Mouse (Mus musculus) kidney, postnatal 14 days (tissue): ENCODE measurements around the gene Prdm1.

Experiments used
- DNase-seq: peaks from one replicate; pipeline ENCODE4 v3.0.0; 2022; ENCODE audit warnings: mixed read lengths

Prdm1 gene

GRCm38 (mm10) chr10:44492815-44493525 lies 35.3 kb downstream of the Prdm1 start:
- peak; percentile 47 for DNase-seq

GRCm38 (mm10) chr10:44490899-44491422 lies 37.3 kb downstream of the Prdm1 start:
- no peak for DNase-seq

- DNase-seq = peak; percentile 36
These were observed 41.2 kb downstream of the Prdm1 start for GRCm38 (mm10) chr10:44487132-44487531.

- no peak for DNase-seq
These were observed 44.2 kb downstream of the Prdm1 start for GRCm38 (mm10) chr10:44484077-44484476.

DNA sequence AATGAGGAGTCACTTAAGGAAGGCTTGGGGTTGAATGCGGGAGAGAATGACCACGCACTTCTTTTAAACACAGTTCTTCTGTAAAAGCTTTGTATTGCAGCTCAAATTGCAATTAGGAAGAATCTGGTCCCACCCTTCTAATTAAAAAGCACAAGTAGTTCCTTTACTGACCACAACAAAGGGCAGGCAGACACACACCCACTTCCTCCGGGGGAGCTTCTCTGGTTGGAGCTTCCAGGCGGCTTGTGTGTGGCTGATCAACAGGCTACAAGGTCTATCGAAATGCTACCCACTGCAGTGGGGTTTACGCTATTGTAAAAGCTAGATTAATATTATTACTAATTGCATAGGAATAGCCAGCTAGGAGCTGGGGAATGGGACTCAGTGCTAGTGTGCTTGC lies 45.2 kb downstream of the Prdm1 start:
- DNase-seq = no peak

- DNase-seq = peak; percentile 90
These were observed 46.9 kb downstream of the Prdm1 start for GRCm38 (mm10) chr10:44481379-44481778.

DNA sequence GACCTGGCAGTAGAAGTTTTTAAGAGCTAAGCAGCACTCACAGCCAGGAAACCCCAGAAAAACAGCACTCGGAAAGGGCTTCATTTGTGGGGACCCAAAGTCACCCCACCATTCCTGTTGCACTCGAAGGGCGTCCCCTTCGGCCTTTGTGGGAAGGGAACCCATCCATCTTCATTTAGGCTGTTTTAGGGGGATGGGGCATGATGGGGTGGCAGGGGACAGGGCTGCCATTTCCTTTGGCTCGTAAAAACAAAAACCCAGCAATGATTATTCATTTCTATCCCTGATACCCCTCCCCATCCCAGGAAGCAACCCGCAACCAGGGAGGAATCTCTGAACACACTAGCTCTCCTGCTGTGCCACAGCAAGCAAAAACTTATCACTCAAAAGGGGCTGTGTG lies 49.0 kb downstream of the Prdm1 start:
- no peak for DNase-seq

- DNase-seq = peak; percentile 49
These were observed 50.2 kb downstream of the Prdm1 start for GRCm38 (mm10) chr10:44478091-44478490.

- no peak for DNase-seq
These were observed 51.1 kb downstream of the Prdm1 start for GRCm38 (mm10) chr10:44477240-44477639.

DNA sequence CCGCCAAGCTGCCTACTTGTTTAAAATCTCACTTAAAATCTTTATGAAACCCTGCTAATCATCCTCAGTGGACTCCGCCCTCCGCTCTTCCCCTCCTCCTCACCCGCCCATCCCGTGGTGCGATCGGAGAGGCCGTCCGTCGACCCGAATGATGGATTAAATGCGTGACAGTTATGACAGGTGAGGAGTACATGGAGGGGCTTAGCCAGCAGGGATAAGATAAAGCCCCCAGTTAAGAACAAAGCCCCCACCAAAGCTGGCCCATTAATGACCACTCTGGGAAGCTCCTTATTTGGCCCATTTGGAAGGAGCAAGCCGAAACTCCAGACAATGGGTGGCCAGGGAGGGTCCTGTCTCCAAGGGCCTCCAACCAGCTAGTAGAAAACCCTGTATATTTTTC lies 51.8 kb downstream of the Prdm1 start:
- DNase-seq = no peak

DNA sequence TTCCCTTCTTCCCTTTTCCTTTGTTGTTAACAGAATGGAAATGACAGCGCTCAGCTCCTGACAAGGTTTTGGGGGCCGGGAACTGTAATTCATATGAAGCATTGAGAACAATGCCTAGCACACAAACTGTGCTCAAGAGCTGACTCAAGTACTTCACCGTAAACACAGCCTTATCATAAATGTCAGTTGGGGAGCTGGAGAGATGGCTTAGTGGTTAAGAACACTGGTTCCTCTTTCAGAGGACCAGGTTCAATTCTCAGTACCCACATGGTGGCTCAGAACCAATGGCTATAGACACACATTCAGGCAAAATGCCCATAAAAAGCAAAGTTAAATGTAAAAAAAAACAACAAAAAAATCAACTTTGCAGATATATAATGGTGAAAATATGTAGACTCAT lies 52.9 kb downstream of the Prdm1 start:
- no peak for DNase-seq

- DNase-seq = peak; percentile 83
These were observed 54.0 kb downstream of the Prdm1 start for GRCm38 (mm10) chr10:44474256-44474655.

DNA sequence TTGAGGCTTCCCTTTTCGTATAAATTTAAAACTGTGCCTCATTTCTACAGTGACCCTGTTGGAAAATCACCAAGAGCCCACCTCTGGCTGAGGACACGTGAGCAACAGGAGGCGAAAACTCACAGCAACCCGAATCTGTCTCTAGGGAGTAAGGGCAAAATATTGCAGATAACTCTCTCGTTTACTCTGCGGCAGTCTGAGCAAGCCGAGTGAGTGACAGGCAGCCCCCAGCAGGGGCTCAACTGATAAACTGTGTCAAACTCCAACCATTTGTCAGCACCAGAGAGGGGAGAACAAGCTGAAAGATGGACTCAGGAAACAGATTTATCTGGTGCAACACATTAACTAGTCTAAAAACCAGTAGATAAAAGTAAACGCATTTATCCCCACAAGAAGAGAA lies 62.7 kb downstream of the Prdm1 start:
- DNase-seq = no peak

DNA sequence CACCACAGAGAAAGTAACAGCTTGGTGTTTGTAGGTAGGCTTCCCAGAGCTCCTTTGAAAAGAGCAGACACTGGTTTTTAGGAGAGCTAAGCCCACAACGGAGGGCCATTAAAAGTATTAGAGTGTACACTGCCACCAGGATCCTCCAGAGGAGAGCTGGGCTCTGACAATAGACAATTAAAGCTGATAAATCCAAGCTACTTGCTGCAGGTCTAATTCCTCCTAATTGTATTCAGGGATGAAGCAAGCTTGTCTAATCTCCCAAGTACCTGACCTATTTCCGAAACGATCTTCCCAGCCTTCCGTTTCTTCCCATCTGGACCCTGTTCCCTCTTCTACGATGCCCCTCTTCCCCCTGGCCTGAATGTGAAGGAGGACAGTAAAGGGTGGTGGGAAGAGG lies 63.7 kb downstream of the Prdm1 start:
- DNase-seq = no peak

GRCm38 (mm10) chr10:44463856-44464255 lies 64.4 kb downstream of the Prdm1 start:
- DNase-seq = no peak

GRCm38 (mm10) chr10:44462351-44462750 lies 66.0 kb downstream of the Prdm1 start:
- DNase-seq = no peak

DNA sequence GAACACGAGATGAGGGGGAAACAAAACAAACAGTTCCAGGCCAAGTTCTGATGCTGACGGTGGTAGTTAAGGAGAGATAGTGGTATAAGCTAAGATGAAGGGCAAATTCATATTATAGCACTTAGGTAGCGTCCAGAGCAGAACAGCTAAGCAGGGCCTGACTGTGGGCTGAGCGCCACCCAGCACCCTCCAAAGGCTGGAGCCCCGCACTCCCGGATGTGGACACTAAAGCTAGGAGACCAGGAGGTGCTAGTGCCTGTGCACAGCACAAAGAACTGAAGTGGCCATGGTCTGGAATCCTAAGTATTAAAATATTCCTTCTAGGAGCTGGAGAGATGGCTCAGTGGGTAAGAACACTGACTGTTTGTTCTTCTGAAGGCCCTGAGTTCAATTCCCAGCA lies 67.2 kb downstream of the Prdm1 start:
- DNase-seq = no peak

DNA sequence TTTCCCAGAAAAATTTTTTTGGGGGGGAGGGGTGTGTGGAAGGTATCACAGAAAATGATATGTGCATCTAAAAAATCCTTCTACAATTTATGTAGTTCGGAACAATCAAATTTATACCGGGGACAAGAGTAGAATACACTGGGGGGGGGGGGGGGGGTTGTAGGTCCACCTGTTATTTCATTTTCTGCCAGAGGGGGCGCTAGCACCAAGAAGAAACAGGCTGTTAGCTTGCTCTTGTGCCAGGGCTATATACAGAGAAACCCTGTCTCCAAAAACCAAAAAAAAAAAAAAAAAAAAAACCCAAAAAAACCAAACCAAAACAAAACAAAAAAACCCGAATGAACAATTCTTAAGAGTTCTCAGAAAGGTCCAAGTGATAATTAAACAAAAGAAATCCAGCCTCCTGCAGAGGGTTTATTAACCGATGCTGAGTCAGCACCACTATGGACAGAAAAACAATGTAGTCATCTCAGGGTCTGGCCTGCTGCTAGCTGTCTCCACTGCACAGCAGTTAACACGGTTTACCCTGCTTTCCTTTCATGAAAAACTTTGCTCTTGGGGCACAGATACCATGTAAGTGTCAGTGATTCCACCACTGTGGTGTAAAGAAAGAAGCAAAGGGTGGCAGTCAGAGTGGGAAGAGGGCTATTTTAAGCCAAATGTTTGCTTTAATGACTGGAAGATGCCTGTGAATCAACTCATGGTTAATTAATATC lies 68.0 kb downstream of the Prdm1 start:
- peak; percentile 76 for DNase-seq

- no peak for DNase-seq
These were observed 68.8 kb downstream of the Prdm1 start for GRCm38 (mm10) chr10:44459321-44460000.

DNA sequence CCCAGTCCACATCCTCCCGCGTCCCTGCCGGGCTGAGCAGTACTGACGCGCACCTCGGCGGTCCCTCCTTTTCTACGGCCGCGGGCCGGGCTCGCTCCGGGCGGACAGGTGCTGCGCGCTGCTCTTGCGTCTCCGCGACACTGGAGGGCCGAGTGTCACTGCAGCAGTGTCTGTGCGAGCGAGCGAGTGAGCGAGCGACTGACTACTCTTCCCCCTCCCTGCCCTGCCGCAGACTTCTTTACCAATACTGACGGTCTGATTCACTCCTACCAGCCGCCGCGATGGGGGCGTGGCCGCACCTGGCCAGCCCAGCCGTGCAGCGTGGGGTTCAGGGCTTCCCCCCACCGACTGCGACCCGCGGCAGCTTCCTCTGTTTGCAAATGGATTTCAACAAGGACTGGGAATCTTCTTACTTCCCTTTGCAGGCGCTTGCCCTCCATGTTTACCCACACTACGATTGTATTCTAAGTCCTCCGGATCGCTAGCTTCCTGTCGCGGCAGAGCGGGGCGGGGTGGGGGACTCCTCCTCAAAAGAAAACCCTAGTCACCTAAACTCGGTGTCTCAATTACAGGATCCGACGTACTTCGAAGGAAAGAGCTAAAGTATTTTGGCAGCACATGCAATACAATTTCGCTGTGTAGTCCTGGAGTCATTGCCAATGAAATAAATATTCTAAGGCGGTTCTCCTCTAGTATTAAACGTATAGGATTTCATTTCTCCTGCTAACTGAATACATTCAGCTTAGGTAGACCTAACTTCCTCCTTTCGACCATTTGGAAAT lies 69.6 kb downstream of the Prdm1 start:
- DNase-seq = peak; percentile 77

DNA sequence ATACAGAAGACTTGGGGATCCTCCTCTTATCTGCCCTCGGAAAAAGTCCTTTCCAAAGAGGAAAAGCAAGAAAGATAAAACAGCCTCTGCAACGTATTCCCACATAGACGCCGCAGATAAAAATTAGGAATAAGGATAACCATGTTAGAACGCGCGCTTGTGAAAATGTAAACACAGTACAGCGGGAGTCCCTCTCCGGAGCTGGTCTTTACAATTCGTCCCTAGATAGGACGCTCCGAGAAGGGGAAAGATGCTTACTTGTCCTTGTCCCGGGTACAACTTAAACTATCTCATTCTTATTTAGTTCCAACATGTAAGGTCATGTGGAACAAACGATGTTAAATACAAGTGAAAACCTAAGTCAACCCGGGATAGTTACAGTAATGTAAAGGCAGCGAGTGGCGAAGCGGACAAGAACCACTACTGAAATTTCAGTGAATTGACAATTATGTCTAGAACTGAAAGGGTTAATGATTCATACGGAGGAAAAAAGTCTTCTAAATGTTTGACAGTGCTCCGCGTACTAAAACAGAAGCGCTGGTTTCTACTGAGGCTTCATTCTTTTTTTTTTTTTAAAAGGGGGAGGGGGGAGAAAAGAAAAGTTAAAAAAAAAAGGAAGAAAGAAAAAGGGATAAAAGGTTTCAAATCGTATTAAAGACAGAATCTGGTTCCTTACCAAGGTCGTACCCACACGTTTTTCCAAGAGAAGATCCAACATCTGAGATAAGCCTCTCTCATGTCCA lies 70.3 kb downstream of the Prdm1 start:
- no peak for DNase-seq
